Mouse (Mus musculus): ENCODE results near the gene Cd80. TPM values are rescaled to one million over a fixed set of nuclear protein-coding genes. Genes with fewer than 3 reads are reported as not detected.

Gene Cd80
- polyA plus RNA-seq, 1 experiment from 2014 or later: 0.56 TPM

DNA sequence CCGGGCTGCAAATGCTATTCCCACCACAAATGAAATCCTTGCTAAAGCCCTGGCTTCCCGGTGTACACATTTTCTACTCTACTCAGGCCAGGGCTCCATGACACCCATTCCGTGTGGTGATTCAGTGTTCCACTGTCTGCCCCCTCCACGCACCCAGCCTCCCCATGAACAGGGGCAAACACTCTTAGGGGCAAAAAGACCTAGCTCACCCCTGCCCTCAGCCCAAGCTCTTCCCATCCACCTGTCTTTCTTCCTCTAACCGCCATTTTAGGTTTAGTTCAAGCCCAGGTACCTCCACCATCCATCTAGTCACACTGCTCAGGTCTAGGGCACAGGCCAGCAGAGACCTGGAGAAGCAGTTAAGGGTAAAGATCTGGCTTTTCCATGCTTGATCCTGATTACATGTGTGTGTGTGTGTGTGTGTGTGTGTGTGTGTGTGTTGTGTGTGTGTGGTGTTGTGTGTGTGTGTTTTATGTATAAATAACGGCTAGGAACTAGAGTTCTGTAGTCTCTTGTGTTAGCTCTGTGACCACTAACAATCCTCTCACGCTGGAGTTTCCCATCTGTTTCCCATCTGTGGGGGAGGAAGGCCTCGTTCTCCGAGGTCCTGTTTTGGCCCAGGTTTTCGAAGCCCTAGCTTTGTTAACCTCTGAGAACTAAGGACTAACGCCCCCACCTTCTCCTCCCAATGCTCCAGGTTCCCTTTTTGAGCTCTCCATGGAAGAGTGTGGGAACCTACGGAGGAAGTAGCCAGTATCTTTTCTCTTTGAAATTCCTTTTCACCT is 3.7 kb upstream of the Cd80 start:
- Histone ChIP-seq H3K4me3 (peak overlapping the region; percentile 56), H3K27ac (replicated peaks) (peak overlapping the region; percentile 85), H3K9ac (peak overlapping the region; percentile 76), H3K36me3 (peaks cover 31% of the 10 kb centered on the region), H3K27me3 (no peaks in the 10 kb centered on the region), H3K4me1 (replicated peaks) (peaks cover 17% of the 10 kb centered on the region), H3K4me2 (peak overlapping the region; percentile 69), H3K9me3 (no peaks in the 10 kb centered on the region)
- ATAC-seq (ENCODE audit: low FRiP score, low read depth): no peak
- WGBS: 44% methylated on average over 12 of the region's 12 CpGs

DNA sequence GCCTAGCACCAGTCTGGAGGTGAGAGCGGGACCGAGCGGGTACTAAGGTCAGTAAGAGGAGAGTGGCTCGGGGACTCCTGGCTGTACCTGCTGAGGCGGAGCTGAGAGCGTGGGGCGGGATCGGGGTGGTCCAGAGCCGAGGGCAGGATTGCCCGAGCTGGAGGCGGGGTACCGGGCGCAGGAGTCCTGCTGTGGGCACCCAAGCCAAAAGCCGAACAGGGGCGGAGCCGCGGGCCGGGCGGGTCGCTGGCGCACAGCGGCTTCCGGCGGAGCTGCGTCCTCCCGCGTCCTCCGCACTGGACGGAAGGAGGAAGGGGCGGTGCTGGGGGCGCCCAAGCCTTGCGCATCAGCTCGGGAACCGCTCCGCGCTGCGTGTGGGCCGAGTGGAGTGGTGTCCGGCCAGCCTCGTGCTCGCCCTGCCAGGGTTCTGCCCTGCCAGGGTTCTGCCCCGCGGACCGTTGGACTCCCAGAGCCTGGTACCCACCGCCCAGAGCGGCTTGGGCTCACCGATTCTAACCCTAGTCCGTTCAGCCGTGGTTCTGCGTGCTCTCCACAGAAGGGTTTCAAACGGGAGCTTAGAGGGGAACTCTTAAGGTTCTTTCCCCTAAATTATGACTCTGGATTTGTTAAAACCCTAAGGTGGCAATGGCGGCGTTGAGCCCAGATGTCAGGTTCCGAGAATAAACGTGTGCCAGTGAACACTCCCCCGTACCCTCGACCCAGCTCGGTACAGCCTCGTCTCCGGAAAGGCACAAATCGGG is 2.7 kb upstream of the Cd80 start, which contains the start of gene Adprh:
TSS of gene Adprh (minus strand) at position 262 of the 761 bp plus-strand sequence.
- H3K4me1 ChIP-seq (replicated peaks): peaks cover 17% of the 10 kb centered on the region
- under 1% methylated on average over 58 of the region's 61 CpGs for WGBS
- peak within 1 kb of the TSS; percentile 76 for H3K9ac ChIP-seq
- H3K27me3 ChIP-seq: no peaks in the 10 kb centered on the region
- H3K27ac ChIP-seq (replicated peaks): peak within 1 kb of the TSS; percentile 85
- peak; percentile 98 for ATAC-seq (ENCODE audit: low FRiP score, low read depth)
- no peaks in the 10 kb centered on the region for H3K9me3 ChIP-seq
- peak within 1 kb of the TSS; percentile 69 for H3K4me2 ChIP-seq
- peaks cover 22% of the 10 kb centered on the region for H3K36me3 ChIP-seq
- H3K4me3 ChIP-seq: peak within 1 kb of the TSS; percentile 56

DNA sequence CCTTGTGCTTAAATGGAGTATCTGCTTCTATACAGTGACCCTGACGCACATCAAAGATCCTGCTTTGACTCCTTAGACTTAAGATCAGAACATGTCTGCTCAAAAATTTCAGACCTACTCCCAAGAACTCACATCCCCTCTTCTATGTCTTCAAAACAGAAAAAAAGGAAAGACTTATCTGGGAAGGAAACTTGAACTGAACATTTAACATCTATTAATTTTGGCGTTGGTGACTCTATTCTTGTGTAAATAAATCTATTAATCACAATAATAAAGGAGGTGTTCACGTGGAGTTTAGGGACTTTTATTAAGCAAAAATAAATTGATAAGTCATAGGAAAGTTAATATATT is 2.2 kb upstream of the Cd80 start:
- Histone ChIP-seq H3K4me2 (peak overlapping the region; percentile 69), H3K27me3 (no peaks in the 10 kb centered on the region), H3K4me3 (peak overlapping the region; percentile 56), H3K9ac (peak overlapping the region; percentile 76), H3K9me3 (no peaks in the 10 kb centered on the region), H3K4me1 (replicated peaks) (peaks cover 17% of the 10 kb centered on the region), H3K27ac (replicated peaks) (peak overlapping the region; percentile 85), H3K36me3 (peaks cover 19% of the 10 kb centered on the region)
- ATAC-seq (ENCODE audit: low FRiP score, low read depth): no peak
- WGBS: 27% methylated on average over 3 of the region's 3 CpGs

DNA sequence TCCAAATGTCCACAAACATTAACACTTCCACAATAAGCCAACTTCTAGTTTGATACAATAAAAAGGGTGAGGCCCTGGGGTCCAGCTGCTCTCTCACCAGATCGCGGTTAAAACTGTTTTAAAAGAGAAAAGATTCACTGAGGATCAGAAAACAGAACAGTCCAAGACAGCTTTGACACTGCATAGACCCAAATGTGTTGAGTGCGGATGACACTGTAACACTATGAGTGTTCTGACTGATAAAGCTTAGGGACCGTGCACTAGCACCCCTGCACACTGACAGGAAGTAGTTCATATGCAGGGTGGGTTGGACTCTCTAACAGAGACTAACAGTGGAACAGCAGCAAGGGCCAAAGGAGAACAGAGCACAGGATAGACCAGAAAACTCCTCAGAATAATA is 1.4 kb upstream of the Cd80 start:
- Histone ChIP-seq H3K27ac (replicated peaks) (no peak overlapping the region), H3K4me2 (no peak overlapping the region), H3K9me3 (no peaks in the 10 kb centered on the region), H3K4me3 (no peak overlapping the region), H3K36me3 (peaks cover 11% of the 10 kb centered on the region), H3K9ac (no peak overlapping the region), H3K4me1 (replicated peaks) (peaks cover 17% of the 10 kb centered on the region), H3K27me3 (no peaks in the 10 kb centered on the region)
- ATAC-seq (ENCODE audit: low FRiP score, low read depth): no peak
- 88% methylated on average over 4 of the region's 4 CpGs for WGBS

DNA sequence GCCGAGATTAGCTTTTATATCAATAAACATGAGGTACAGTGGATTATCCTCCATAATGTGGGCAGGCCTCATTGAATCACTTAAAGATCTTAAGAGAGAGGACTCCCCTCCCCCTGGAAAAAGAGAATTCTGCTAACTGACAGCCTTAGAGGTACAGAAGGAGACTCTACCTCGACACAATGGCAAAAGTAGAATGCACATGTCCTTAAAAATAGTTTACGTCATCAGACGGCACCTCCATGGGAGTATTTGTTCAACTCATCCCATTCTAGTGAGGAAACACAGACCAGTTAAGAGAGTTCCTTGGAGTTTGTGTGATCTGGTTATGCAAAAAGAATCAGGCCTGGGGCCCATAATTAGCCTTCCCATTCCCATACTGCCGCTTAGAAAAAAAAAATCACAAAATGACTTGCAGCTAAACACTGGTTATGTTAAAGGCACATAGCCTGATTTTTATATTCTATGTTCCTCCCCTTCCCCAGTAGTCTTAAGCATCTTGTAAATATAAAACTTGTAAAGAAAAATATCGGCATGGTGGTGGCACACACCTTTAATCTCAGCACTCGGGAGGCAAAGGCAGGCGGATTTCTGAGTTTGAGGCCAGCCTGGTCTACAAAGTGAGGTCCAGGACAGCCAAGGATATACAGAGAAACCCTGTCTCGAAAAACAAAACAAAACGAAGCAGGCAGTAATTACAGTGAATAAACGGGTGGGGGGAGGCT is 667 bp upstream of the Cd80 start:
- WGBS: 81% methylated on average over 11 of the region's 11 CpGs
- H3K4me2 ChIP-seq: no peak overlapping the region
- ATAC-seq (ENCODE audit: low FRiP score, low read depth): no peak
- no peaks in the 10 kb centered on the region for H3K27me3 ChIP-seq
- no peak overlapping the region for H3K4me3 ChIP-seq
- peaks cover 16% of the 10 kb centered on the region for H3K4me1 ChIP-seq (replicated peaks)
- no peak overlapping the region for H3K27ac ChIP-seq (replicated peaks)
- H3K9me3 ChIP-seq: no peaks in the 10 kb centered on the region
- no peak overlapping the region for H3K9ac ChIP-seq
- H3K36me3 ChIP-seq: peaks cover 4% of the 10 kb centered on the region; the same call in 1 of the 2 replicates

DNA sequence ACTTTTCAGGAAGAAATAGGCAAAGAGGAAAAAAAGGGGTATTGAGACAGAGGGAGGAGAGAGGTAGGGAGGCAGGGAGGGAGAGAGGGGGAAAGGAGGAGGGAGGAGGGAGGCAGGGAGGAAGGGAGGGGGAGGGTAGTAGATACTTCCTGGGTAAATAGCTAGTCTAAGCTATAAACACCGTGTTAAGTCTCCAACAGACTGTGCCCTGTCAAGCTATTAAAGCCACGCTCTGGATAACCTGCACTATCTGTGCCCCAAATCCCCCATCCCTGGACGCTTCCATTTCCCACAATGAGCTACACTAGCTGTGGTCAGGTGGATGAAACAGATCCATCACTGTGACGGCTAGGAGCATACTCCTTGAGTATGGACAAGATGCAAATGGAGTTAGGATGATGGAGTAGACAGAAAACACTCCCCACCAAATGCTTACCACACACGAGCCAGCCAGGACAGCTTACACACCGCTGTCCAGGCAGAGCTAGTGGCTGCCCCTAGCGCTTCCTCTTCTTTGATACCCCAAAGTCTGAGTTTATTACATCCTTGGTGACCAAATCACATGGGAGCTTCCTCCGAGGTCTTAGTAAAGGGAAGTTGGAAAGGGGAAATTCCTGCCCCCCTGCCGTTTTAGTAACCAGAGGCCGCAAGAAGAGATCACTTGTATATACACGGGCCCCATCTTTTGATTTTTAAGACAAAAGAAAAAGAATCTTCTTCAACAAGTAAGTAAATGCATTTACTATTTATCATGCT is 1.6 kb downstream of the Cd80 start:
- H3K36me3 ChIP-seq: no peaks in the 10 kb centered on the region
- no peaks in the 10 kb centered on the region for H3K27me3 ChIP-seq
- H3K4me2 ChIP-seq: no peak overlapping the region
- 55% methylated on average over 11 of the region's 11 CpGs for WGBS
- H3K9ac ChIP-seq: no peak overlapping the region
- no peaks in the 10 kb centered on the region for H3K9me3 ChIP-seq
- no peak for ATAC-seq (ENCODE audit: low FRiP score, low read depth)
- no peak overlapping the region for H3K4me3 ChIP-seq
- no peaks in the 10 kb centered on the region for H3K4me1 ChIP-seq (replicated peaks)
- no peak overlapping the region for H3K27ac ChIP-seq (replicated peaks)

DNA sequence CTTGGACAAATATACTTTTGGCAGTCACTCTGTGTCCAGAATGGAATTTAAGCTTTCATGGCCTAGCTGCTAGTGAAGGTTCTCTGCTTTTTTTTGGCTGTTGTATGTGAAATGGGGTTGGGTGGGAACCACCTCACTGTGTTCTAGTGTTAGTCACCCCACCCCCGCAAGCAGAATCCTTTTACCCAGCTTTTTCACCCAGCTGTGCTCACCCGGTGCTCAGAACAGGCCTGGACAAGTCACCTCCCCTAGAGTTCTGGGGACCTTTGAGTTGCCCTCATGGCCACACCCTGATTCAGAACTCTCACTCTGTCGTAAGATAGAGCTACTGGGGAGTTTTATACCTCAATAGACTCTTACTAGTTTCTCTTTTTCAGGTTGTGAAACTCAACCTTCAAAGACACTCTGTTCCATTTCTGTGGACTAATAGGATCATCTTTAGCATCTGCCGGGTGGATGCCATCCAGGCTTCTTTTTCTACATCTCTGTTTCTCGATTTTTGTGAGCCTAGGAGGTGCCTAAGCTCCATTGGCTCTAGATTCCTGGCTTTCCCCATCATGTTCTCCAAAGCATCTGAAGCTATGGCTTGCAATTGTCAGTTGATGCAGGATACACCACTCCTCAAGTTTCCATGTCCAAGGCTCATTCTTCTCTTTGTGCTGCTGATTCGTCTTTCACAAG is 3.4 kb downstream of the Cd80 start:
- Histone ChIP-seq H3K9ac (no peak overlapping the region), H3K4me1 (replicated peaks) (no peaks in the 10 kb centered on the region), H3K4me3 (no peak overlapping the region), H3K27me3 (no peaks in the 10 kb centered on the region), H3K4me2 (no peak overlapping the region), H3K27ac (replicated peaks) (no peak overlapping the region), H3K9me3 (no peaks in the 10 kb centered on the region), H3K36me3 (no peaks in the 10 kb centered on the region)
- no peak for ATAC-seq (ENCODE audit: low FRiP score, low read depth)
- WGBS: 71% methylated on average over 6 of the region's 6 CpGs

DNA sequence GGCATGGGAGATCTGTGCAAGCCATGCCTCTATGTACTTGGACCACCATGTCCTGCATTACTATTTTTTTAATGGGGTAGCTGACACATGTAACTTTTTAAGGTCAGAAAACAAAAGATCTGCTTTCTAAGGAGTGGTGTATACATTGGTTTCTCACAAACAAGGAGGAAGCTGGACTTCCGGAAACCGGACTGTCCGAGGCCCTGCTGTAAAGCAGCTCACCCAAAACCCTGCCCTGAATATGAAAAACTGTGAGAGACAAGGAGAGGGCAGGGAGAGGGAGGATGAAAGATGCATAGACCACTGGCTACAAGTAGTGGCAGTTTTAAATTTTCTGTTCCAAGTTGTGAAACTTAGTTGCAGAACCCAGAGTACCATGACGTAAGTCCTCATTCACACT is 4.6 kb downstream of the Cd80 start:
- H3K4me1 ChIP-seq (replicated peaks): no peaks in the 10 kb centered on the region
- no peaks in the 10 kb centered on the region for H3K36me3 ChIP-seq
- no peak for ATAC-seq (ENCODE audit: low FRiP score, low read depth)
- WGBS: 94% methylated on average over 4 of the region's 4 CpGs
- no peaks in the 10 kb centered on the region for H3K9me3 ChIP-seq
- H3K9ac ChIP-seq: no peak overlapping the region
- H3K4me3 ChIP-seq: no peak overlapping the region
- no peak overlapping the region for H3K27ac ChIP-seq (replicated peaks)
- H3K4me2 ChIP-seq: no peak overlapping the region
- no peaks in the 10 kb centered on the region for H3K27me3 ChIP-seq

DNA sequence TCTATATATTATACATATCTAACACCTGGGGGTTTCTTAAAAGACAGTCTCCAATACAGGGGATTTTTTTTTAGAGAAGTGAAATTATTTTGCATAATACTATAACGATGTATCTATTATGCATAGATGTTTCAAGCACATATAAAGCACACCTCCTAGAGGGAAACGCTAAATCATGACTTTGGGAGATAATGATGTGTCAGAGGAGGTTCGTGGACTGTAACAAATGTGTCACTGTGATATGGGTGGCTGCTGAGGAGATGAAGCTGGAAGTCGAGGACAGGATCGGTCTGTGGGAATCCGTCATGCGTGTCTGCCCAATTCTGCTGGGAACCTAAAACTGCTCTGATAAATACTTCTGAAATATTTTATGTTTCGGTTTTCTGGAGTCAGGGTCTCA is 6.4 kb downstream of the Cd80 start:
- Histone ChIP-seq H3K27me3 (no peaks in the 10 kb centered on the region), H3K4me2 (no peak overlapping the region), H3K4me3 (no peak overlapping the region), H3K9me3 (no peaks in the 10 kb centered on the region), H3K27ac (replicated peaks) (no peak overlapping the region), H3K36me3 (no peaks in the 10 kb centered on the region), H3K9ac (no peak overlapping the region), H3K4me1 (replicated peaks) (no peaks in the 10 kb centered on the region)
- ATAC-seq (ENCODE audit: low FRiP score, low read depth): no peak
- 81% methylated on average over 8 of the region's 8 CpGs for WGBS

DNA sequence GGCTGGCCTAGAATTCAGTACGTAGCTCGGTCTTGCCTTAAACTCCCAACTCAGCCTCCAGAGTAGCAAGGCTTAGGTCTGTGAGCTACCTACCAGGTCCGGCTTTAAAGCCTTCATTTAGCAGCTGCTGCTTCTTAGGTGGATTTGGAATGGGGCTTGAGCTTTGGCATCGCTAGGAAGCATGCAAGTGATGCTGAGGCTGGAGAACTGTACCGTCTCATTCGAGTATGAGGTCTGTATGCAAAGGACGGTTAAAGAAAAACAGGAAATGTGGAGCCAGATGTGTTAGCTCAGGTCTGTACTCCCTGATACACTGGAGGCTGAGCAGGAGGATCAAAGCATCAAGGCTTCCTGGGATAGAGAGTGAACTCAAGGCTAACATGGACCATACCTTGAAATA is 6.8 kb downstream of the Cd80 start:
- ATAC-seq (ENCODE audit: low FRiP score, low read depth): no peak
- 86% methylated on average over 7 of the region's 7 CpGs for WGBS
- H3K36me3 ChIP-seq: no peaks in the 10 kb centered on the region

DNA sequence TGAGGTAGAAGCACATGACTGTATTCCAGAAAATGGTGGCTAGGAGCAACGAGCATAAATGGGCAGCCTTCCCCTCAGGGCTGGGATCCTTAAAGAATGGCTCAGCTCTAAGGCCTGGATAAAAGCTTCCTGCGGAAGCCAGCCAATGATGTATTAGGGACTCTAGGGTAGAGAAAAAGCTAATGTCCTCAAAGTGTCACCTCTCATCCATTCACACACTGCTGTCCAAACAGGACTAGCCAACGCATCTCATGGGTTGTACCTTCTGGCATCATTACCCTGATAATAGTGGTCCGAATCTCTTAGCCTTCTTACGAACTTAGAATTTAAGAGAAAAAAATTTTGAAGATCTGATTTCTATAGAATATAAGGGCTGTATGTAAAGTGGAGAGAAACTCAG is 7.9 kb downstream of the Cd80 start:
- H3K4me1 ChIP-seq (replicated peaks): no peaks in the 10 kb centered on the region
- 90% methylated on average over 5 of the region's 5 CpGs for WGBS
- no peaks in the 10 kb centered on the region for H3K27me3 ChIP-seq
- no peak overlapping the region for H3K4me2 ChIP-seq
- H3K9me3 ChIP-seq: no peaks in the 10 kb centered on the region
- no peak overlapping the region for H3K9ac ChIP-seq
- ATAC-seq (ENCODE audit: low FRiP score, low read depth): no peak
- no peaks in the 10 kb centered on the region for H3K36me3 ChIP-seq
- H3K27ac ChIP-seq (replicated peaks): no peak overlapping the region
- H3K4me3 ChIP-seq: no peak overlapping the region

More for the DNA sequence above, 6.8 kb downstream of the Cd80 start:
- no peaks in the 10 kb centered on the region for H3K27me3 ChIP-seq
- H3K4me1 ChIP-seq (replicated peaks): no peaks in the 10 kb centered on the region
- H3K27ac ChIP-seq (replicated peaks): no peak overlapping the region
- no peak overlapping the region for H3K4me3 ChIP-seq
- no peaks in the 10 kb centered on the region for H3K9me3 ChIP-seq
- H3K4me2 ChIP-seq: no peak overlapping the region
- no peak overlapping the region for H3K9ac ChIP-seq
